17 mouse cellular contexts compared by ENCODE assay signal in genomic region chr6:82609339-82609926, GRCm38 (mm10).
DNase-seq lines count a peak whose midpoint lies in the region; ATAC-seq and TF ChIP-seq lines count a peak whose summit lies in the region.
"Had no signal": no experiment of that assay in that cellular context is flagged by ENCODE, and none has a peak within 500 bp of the region (broad histone marks: within the 10 kb centered on the region; RNA-seq: fewer than 3 reads in every experiment).

No protein-coding gene starts in this region.

- no peaks in the 10 kb centered on the region for H3K36me3 ChIP-seq in lung, embryonic 14.5 days (ENCODE audit: insufficient read depth)
- no peaks in the 10 kb centered on the region for H3K36me3 ChIP-seq in forebrain, postnatal 0 days (ENCODE audit: insufficient read depth)
- no peaks in the 10 kb centered on the region for H3K36me3 ChIP-seq in midbrain, postnatal 0 days (ENCODE audit: insufficient read depth, low read length)
- no peaks in the 10 kb centered on the region for H3K36me3 ChIP-seq in kidney, adult 2 months (ENCODE audit: control insufficient read depth, insufficient read depth, low read length)
- H3K36me3 ChIP-seq: heart, embryonic 12.5 days; limb, embryonic 13.5 days had no signal

- no peaks in the 10 kb centered on the region for H3K27me3 ChIP-seq in lung, embryonic 14.5 days (ENCODE audit: insufficient read depth, low read length)
- H3K27me3 ChIP-seq in forebrain, postnatal 0 days (ENCODE audit: insufficient read depth, low read length): no peaks in the 10 kb centered on the region
- H3K27me3 ChIP-seq in midbrain, postnatal 0 days (ENCODE audit: insufficient read depth, low read length): no peaks in the 10 kb centered on the region
- H3K27me3 ChIP-seq in kidney, adult 2 months (replicated peaks; ENCODE audit: control insufficient read depth, insufficient read depth, low read length): no peaks in the 10 kb centered on the region
- H3K27me3 ChIP-seq: heart, embryonic 12.5 days; limb, embryonic 13.5 days had no signal

- no peak for TF ChIP-seq CTCF in lung, embryonic 14.5 days (IDR thresholded peaks at IDR 0.05; ENCODE audit: low read depth)
- no peak for TF ChIP-seq CTCF in forebrain, postnatal 0 days (IDR thresholded peaks at IDR 0.05; ENCODE audit: low read depth)
- no peak for TF ChIP-seq CTCF in midbrain, postnatal 0 days (IDR thresholded peaks at IDR 0.05)
- no peak for TF ChIP-seq CTCF in kidney, adult 2 months (conservative IDR thresholded peaks at IDR 0.05; ENCODE audit: insufficient read depth, insufficient read length, low read depth, low read length)

- H3K9me3 ChIP-seq in lung, embryonic 14.5 days (ENCODE audit: low read depth, low read length): no peaks in the 10 kb centered on the region
- H3K9me3 ChIP-seq in forebrain, postnatal 0 days (ENCODE audit: low read length): no peaks in the 10 kb centered on the region
- no peaks in the 10 kb centered on the region for H3K9me3 ChIP-seq in midbrain, postnatal 0 days (ENCODE audit: low read length)
- H3K9me3 ChIP-seq: limb, embryonic 13.5 days had no signal

- H3K9ac ChIP-seq in lung, embryonic 14.5 days: no peak overlapping the region
- H3K9ac ChIP-seq in forebrain, postnatal 0 days: no peak overlapping the region
- H3K9ac ChIP-seq in midbrain, postnatal 0 days (replicated peaks; ENCODE audit: low read length, poor library complexity, severe bottlenecking): no peak overlapping the region
- H3K9ac ChIP-seq: heart, embryonic 12.5 days; limb, embryonic 13.5 days had no signal

- TF ChIP-seq POLR2A in kidney, adult 2 months (IDR thresholded peaks at IDR 0.05; ENCODE audit: low read depth, low read length): no peak

- no peak for ATAC-seq in lung, embryonic 14.5 days (ENCODE audit: insufficient read depth)
- peak; percentile 86 for ATAC-seq in forebrain, postnatal 0 days
- peak; percentile 83; the same call in 1 of the 2 replicates for ATAC-seq in midbrain, postnatal 0 days (ENCODE audit: low FRiP score)

- no peaks in the 10 kb centered on the region for H3K4me1 ChIP-seq in lung, embryonic 14.5 days (ENCODE audit: insufficient read depth)
- H3K4me1 ChIP-seq in forebrain, postnatal 0 days (ENCODE audit: insufficient read depth): peaks cover 4% of the 10 kb centered on the region; the same call in 1 of the 2 replicates
- H3K4me1 ChIP-seq in midbrain, postnatal 0 days (ENCODE audit: insufficient read depth, low read length): peaks cover 6% of the 10 kb centered on the region; the same call in 1 of the 2 replicates
- no peaks in the 10 kb centered on the region for H3K4me1 ChIP-seq in kidney, adult 2 months (ENCODE audit: control insufficient read depth, insufficient read depth, low read length)
- H3K4me1 ChIP-seq: heart, embryonic 12.5 days; limb, embryonic 13.5 days; megakaryocyte, embryonic 14.5 days had no signal

- peak; percentile 12 for DNase-seq in embryo, embryonic 11 days
- no peak for DNase-seq in embryo, embryonic 10 days (ENCODE audit: low spot score)
- DNase-seq in lung, embryonic 14.5 days: peak; percentile 18
- no peak for DNase-seq in lung, postnatal 10 days
- DNase-seq in forebrain, postnatal 0 days: peak; percentile 77
- DNase-seq in midbrain, postnatal 0 days (ENCODE audit: low spot score): peak; percentile 68
- no peak for DNase-seq in kidney, adult 8-10 months
- DNase-seq in kidney, adult 2 months: no peak
- DNase-seq: adrenal gland, adult 2 months; cerebellum, postnatal 36 days; gastrocnemius, postnatal 25 days; lung, adult 2 months had no signal

- H3K4me3 ChIP-seq in lung, embryonic 14.5 days (ENCODE audit: low read depth, low read length): no peak overlapping the region
- H3K4me3 ChIP-seq in forebrain, postnatal 0 days (ENCODE audit: low read depth, low read length): no peak overlapping the region
- no peak overlapping the region for H3K4me3 ChIP-seq in midbrain, postnatal 0 days (ENCODE audit: low read depth, low read length)
- no peak overlapping the region for H3K4me3 ChIP-seq in kidney, adult 2 months (ENCODE audit: insufficient read depth, low read depth, low read length)
- H3K4me3 ChIP-seq: erythroblast, embryonic 14.5 days; heart, embryonic 12.5 days; limb, embryonic 13.5 days; megakaryocyte, embryonic 14.5 days had no signal

- WGBS in lung, embryonic 14.5 days: 70% methylated on average over 7 of the region's 7 CpGs
- 26% methylated on average over 7 of the region's 7 CpGs for WGBS in forebrain, postnatal 0 days
- WGBS in midbrain, postnatal 0 days: 23% methylated on average over 7 of the region's 7 CpGs
- 84% methylated on average over 7 of the region's 7 CpGs for WGBS in kidney, adult 2 months

- no peak overlapping the region for H3K4me2 ChIP-seq in lung, embryonic 14.5 days
- H3K4me2 ChIP-seq in forebrain, postnatal 0 days (ENCODE audit: low read depth): 0 out of 2 replicates have a peak overlapping the region, but pooled peaks have one; percentile 3
- H3K4me2 ChIP-seq in midbrain, postnatal 0 days (ENCODE audit: low read depth, low read length, poor library complexity, severe bottlenecking): peak overlapping the region; percentile 9; the same call in 1 of the 2 replicates
- H3K4me2 ChIP-seq: heart, embryonic 12.5 days; limb, embryonic 13.5 days had no signal

- no peak overlapping the region for H3K27ac ChIP-seq in lung, embryonic 14.5 days (ENCODE audit: low read depth)
- peak overlapping the region; percentile 15; the same call in 1 of the 2 replicates for H3K27ac ChIP-seq in forebrain, postnatal 0 days (ENCODE audit: low read depth, low read length)
- H3K27ac ChIP-seq in midbrain, postnatal 0 days (ENCODE audit: low read depth, low read length): peak overlapping the region; percentile 65
- H3K27ac ChIP-seq in kidney, adult 2 months (ENCODE audit: insufficient read depth, low read depth, low read length): no peak overlapping the region
- H3K27ac ChIP-seq: kidney, postnatal 0 days; limb, embryonic 13.5 days had no signal

Comparison
In these comparisons a context has a peak if more than half of its experiments do, and no peak if none do; other contexts are left out.
1. DNase-seq: peak in embryo, embryonic 11 days (single experiment), lung, embryonic 14.5 days (single experiment), forebrain, postnatal 0 days (single experiment) and midbrain, postnatal 0 days (single experiment); none in embryo, embryonic 10 days (single experiment), lung, postnatal 10 days (single experiment), kidney, adult 8-10 months (0 of 2) and kidney, adult 2 months (single experiment).
2. H3K27ac ChIP-seq: peak in forebrain, postnatal 0 days (single experiment) and midbrain, postnatal 0 days (single experiment); none in lung, embryonic 14.5 days (single experiment) and kidney, adult 2 months (single experiment).